Mouse (Mus musculus): ENCODE measurements around the gene Nxnl2.

- TF ChIP-seq EP300 (IDR thresholded peaks at IDR 0.05; ENCODE audit: low read depth) (no peak), CTCF (IDR thresholded peaks at IDR 0.05; ENCODE audit: low read depth) (no peak)
Observed at GRCm38 (mm10) chr13:51131179-51131578, 39.6 kb upstream of the Nxnl2 start.

Measured in liver, embryonic 14.5 days (tissue).